Mouse (Mus musculus) G1E-ER4 (cell line): ENCODE results near the gene Ppan. TPM values are rescaled to one million over a fixed set of nuclear protein-coding genes. Genes with fewer than 3 reads are reported as not detected.

Experiments
- GATA1 ChIP-seq: IDR thresholded peaks from one replicate; pipeline ENCODE4 v1.8.0; 2012; ENCODE audit warnings: low read length, inconsistent platforms
- polyA plus RNA-seq: library from polyadenylated mRNA; stranded (reverse); fragments of >175 nt; gene quantifications from 2 replicates; pipeline ENCODE4 v1.2.3, GENCODE M21; 2012

The Ppan gene
- polyA plus RNA-seq, 1 experiment: 357 TPM

DNA sequence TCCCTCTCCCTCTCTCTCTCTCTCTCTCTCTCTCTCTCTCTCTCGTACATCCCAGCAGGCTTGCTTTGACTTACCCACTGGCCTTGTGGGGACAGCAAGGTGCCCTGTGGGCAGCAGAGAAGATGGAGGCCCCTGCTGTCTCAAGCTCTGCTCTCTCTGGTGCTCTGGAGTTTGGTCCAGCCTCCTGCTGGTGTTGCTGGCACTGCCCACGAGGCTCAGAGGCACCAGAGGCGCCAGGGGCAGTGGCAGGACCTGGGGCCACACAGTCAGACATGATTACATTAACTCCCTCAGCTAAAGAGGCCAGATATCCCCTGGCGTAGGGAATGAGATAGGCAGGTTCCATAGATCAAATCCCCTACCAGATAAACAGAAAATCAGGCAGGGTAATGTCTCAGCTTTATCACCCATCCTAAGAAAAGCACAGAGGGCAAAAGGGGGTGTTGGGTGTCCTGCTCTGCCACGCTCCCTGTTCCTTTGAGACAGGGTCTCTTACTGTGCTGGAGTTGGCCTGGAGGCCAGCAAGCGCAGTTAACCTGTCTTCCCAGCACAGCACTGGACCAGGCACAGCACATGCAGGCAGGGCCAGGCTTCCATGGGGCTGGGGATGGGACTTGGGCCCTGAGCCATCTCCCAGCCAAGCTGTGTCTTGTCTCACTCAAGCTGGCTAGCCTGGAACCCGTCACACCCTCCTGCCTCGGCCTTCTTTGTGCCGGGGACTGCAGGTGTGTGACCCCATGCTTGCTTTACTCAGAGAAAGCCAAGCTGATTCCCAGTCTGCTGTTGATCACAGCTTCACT lies 11.5 kb upstream of the Ppan start:
- TF ChIP-seq GATA1: no peak

DNA sequence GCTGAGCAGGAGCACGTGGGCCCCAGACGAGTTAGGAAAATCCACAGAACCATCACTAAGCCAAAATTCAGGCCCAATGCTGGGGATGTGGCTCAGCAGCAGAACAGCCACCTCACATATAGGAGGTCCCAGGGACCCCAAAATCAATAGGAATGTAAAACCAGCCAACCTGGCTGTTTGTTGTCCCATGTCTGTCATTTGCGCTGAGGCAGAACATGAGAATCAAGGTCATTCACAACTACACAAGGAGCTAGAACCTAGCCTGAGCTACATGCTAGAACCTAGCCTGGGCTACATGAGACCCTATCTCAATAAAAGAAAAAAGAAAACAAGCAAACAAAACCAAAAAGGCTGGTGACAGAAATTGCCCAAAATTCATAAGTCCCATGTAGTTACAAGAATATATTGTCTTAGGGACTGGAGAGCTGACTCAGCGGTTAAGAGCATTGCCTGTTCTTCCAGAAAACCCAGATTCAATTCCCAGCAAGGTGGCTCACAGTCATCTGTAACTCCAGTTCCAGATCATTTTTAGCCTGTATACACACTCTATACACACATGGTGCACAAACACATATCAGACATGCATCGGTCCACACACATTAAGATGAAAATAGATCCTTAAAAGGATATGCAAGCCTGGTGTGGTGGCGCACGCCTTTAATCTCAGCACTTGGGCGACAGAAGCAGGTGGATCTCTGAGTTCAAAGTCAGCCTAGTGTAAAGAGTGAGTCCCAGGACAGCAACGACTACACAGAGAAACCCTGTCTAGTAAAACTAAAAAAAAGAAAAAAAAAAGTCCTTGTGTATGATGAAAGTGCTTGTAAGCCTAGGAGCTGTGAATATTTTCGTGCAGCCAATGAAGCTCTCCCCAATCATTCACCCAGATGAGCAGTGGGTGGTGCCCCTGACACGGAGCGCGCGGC lies 10.6 kb upstream of the Ppan start:
- TF ChIP-seq GATA1: no peak

DNA sequence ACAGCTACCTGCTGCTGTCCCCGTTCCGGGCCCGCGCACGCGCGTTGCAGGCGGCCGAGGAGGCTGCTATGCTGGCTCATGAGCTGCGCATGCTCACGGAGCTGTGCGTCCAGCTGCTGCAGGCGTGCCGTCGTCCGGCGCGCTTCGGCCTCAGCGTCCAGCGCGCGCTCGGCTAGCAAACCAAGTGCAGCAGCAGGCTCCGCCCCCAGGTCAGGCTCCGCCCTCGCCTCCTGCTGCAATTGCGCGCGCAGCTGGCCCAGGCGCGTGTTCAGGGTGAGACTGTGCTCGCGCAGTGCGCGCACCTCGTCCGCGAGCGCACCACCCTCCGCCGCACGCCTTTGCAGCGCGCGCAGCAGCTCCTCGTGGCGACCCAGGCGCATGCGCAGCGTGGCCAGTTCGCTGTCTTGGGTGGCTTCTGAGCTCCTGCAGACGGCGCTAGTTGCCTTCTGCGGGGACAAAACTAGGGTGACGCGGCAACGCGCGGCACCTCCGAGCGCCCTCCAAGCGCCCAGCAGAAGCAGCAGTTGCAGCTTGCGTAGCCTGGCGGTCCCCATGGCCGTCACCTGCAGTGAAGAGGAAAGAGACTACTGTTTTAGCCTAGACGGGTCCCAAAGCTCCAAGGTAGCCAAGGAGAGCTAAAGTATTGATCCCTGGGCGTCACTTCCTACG lies 9.8 kb upstream of the Ppan start:
- TF ChIP-seq GATA1: no peak

DNA sequence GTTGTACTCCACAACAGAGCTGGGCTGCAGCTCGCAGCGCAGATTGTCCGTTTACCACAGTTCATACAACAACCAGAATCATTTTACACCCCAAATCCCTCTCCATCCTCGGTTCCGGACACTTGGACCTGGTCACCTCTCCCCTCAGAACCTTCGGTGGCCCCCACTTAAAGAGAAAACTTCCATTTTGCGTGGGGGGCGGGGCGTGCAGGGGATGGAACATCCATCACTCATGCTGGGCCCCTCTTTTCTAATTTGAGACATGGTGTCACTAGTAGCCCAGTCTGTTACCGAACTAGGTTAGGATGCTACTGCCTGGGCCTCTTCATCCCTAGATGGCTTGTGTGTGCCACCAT lies 9.3 kb upstream of the Ppan start:
- no peak for TF ChIP-seq GATA1

DNA sequence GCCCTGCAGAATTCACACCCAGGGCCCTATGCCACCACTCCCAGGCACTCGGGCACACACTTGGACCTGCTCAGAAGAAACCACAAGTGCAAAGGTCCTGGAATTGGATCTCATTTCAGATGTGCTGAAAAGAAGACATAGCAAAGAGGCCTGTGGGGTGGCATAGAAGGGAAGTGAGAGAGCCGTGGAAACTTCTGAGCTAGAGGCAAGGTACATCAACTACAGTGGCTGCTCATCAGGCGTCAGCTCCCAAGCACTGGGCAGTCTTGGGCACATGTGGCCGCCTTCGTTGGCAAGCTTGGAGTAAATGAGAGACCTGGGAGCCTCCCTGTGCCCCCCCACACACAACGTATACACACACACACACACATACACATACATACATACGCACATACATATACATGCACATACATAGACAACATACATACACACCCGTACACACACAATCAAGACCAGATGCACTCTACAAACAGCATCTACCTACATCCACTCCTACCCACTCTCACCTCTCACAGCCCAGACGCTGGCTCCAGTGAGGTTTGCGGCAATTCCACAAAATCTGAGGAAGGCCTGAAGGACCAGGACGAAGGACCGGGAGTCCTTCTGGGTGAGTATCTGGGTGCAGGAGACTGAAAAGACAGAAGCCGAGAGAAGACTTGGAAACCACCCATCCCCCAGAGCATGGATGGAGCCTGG lies 8.7 kb upstream of the Ppan start, which contains the start of gene Angptl6:
Gene Angptl6, minus strand, starts transcription at position 631 of the 696 bp plus-strand sequence.
- no peak for TF ChIP-seq GATA1

DNA sequence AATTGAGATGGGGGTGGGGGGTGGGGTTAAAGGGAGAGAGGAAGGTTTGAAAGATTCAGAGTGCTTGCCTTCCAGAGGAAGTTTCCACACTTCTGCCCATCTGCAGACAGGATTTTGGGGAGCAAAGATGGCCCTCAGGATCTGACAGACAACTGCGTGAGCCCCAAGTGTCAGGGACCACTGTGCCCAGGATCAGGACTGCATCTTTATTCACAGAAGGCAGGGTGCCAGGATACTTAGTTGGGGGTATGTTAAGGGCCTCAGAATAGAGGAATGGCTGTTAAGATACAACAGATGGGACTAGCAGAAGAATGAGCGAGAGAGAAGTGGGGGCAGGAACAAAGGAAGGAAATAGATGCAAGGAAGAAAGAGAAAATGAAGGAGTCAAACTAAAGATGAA lies 1.4 kb upstream of the Ppan start:
- no peak for TF ChIP-seq GATA1

DNA sequence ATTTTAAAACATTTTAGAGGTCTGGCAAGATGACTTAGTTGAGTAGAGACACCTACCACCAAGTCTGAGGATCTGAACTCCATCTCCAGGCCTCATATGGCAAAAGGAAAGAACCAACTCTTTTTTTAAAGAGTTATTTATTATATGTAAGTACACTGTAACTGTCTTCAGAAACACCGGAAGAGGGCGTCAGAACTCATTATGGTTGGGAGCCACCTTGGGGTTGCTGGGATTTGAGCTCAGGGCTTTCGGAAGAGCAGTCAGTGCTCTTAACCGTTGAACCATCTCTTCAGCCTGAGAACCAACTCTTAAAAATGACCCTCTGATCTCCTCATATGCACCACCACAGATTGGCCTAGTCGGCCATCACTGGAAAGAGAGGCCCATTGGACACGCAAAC lies 784 bp upstream of the Ppan start:
- TF ChIP-seq GATA1: no peak

DNA sequence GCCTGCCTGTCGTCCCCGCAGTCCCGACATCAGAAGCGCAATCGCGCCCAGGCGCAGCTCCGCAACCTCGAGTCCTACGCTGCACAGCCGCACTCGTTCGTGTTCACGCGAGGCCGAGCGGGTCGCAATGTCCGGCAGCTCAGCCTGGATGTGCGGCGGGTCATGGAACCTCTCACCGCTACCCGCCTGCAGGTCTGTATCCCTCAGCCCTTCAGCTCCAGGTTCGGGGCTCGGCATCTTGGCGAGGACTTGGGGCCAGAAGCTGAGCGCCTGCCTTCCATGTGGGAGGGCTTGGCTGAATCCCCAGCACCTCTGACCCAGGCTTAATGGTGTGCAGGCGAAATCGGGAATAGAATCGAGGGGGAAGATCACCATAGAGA lies 401 bp downstream of the Ppan start:
- no peak for TF ChIP-seq GATA1

DNA sequence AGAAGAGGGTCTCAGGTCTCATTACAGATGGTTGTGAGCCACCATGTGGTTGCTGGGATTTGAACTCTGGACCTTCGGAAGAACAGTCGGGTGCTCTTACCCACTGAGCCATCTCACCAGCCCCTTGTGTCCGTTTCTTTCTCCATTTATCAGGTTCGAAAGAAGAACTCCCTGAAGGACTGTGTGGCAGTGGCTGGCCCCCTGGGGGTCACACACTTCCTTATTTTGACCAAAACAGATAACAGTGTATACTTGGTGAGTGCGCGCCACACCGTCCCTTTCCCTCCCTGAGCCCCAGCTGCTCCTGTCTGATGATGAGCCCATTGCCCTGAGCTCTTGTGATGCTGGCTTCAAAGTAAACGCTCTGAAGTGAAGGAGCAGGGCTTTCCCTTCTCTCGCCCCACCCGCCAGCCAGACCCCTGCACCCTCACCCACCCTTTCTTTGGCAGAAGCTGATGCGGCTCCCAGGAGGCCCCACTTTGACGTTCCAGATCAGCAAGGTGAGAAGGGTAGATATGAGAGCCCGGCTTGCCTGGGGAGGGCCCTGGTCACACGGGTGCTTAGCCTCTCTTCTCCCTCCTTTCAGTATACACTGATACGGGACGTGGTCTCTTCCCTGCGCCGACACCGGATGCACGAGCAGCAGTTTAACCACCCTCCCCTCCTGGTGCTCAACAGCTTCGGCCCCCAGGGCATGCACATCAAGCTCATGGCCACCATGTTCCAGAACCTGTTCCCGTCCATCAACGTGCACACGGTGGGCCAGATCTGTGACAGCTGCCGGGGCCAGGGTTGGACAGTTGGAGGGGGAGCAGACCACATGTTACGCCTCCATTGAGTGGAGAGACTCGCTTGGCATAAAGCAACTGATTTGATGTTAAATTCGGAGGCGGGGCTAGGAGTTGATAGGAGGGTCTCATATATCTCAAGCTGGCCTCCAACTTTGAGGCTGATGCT lies 1.5 kb downstream of the Ppan start:
- no peak for TF ChIP-seq GATA1

DNA sequence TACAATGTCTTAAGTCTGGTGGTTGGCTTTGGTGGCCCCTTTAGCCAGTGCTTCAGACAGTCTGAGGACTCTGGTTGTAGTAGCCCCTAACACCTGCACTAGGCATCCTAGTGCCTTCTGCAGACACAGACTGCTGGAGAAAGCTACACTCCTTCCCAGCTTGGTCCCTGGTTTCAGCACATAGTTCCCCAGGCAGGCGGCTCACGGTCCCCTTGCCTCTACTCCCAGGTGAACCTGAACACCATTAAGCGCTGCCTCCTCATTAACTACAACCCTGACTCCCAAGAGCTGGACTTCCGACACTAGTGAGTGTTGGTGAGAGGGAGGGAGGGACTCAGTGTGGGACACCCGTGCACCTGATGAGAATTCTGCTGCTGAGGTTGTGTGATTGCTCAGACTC lies 2.4 kb downstream of the Ppan start:
- no peak for TF ChIP-seq GATA1

DNA sequence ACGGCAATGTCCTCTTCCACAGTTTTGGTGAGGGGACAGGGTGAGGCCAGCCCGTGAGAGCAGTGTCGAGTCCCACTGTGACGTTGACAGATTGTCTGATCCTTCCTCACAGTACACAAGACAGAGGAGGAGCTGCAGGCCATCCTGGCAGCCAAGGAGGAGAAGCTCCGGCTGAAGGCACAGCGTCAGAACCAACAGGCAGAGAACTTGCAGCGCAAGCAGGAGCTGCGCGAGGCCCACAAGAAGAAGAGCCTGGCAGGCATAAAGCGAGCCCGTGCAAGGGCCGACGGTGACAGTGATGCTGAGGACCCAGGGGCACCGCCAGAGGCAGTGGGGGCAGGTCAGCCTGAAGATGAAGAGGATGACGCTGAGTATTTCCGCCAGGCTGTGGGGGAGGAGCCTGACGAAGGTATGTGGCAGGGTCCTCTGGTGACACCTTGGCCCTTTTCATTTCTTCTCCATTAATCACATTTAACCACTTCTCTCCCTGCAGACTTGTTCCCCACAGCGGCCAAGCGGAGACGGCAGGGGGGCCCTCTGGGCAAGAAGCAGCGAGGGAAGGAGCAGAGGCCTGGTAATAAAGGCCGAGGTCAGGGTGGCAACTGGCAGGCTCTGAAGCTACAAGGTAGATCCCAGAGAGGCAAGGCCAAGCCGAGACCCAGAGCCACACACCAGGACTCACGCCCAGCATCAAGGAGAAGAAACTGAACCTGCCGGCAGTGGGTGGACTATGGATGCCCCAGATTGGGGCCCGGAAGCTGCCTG lies 3.5 kb downstream of the Ppan start:
- TF ChIP-seq GATA1: no peak

DNA sequence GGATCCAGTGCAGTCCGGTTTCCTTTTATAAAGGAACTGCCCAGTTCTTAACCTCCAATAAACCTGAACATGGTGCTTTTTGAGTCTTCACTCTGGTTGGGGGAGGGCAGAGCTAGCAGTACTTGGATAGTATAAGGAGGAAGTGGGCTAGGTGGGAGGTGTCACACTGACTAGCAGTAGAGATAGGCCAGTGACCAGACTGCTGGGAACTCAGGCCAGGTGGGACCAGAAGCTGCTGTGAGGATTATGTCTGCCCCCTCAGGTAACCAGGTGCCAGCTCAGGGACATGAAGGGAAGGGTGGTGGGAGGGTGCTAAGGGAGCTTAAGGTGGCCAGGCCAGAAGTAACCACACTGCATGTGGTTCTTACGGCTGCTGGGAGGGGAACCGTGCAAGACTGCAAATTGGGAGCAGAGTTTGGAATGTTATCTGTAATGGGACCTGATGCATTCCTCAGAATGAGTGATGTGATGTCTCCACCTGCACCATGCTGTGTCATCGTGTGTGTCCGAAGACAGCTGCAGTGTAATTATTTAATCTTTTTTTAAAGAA lies 4.2 kb downstream of the Ppan start:
- no peak for TF ChIP-seq GATA1

DNA sequence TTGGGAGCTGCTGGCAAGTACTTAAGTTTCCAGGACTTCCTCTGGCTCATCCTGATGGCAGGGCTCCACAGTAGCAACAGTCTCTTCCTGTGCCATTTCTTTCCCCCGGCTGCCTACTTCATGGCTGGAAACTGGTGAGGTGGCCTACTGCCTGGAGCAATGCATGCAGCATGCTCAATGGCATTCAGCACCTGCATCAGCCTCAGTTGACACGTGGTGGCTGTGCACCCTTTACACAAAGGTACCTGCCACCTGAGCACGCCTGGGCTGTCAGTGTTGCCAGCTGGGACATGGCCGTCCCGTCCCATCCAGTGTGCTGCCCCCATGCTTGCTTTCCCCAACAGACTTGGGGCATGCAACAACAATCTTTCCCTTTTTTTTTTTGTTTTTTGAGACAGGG lies 5.1 kb downstream of the Ppan start:
- TF ChIP-seq GATA1: no peak
